Mouse (Mus musculus) midbrain, embryonic 16.5 days (tissue): ENCODE data around the gene P2ry2. TPM values are rescaled to one million over a fixed set of nuclear protein-coding genes. Genes with fewer than 3 reads are reported as not detected.
A peak's percentile ranks its signal among the peaks of the same experiment; 100 is the strongest.

Experiments used
- ATAC-seq: fragments of 200-750 bp; cut with Nextera tagmentation; 2 replicates; pipeline ENCODE4 v1.8.0; 2017; ENCODE audit warnings: moderate TSS enrichment
- H3K27ac ChIP-seq: fragments of 300-500 bp; sonication (generic); 2 replicates; pipeline ENCODE4 v1.5.1; 2014; ENCODE audit warnings: mild to moderate bottlenecking, low read length, mixed read lengths
- H3K27me3 ChIP-seq: fragments of 300-500 bp; sonication (generic); 2 replicates; pipeline ENCODE4 v1.6.1; 2014; ENCODE audit warnings: low read depth, low read length, mixed read lengths; ENCODE audit not compliant: control insufficient read depth, insufficient read depth
- H3K36me3 ChIP-seq: fragments of 300-500 bp; sonication (generic); 2 replicates; pipeline ENCODE4 v1.6.1; 2014; ENCODE audit warnings: mild to moderate bottlenecking, low read length, moderate library complexity, mixed read lengths; ENCODE audit not compliant: control insufficient read depth, insufficient read depth
- H3K4me1 ChIP-seq: fragments of 300-500 bp; sonication (generic); 2 replicates; pipeline ENCODE4 v1.6.1; 2014; ENCODE audit warnings: mild to moderate bottlenecking, low read length, mixed read lengths; ENCODE audit not compliant: control insufficient read depth, insufficient read depth
- H3K4me2 ChIP-seq: fragments of 300-500 bp; sonication (generic); 2 replicates; pipeline ENCODE4 v1.6.1; 2014; ENCODE audit warnings: mild to moderate bottlenecking, low read length, mixed read lengths
- H3K4me3 ChIP-seq: fragments of 300-500 bp; sonication (generic); 2 replicates; pipeline ENCODE4 v1.5.1; 2014; ENCODE audit warnings: low read depth, mild to moderate bottlenecking, low read length, moderate library complexity, mixed read lengths
- H3K9ac ChIP-seq: fragments of 300-500 bp; sonication (generic); 2 replicates; pipeline ENCODE4 v1.6.1; 2014; ENCODE audit warnings: low read depth, low read length, mixed read lengths
- H3K9me3 ChIP-seq: fragments of 300-500 bp; sonication (generic); replicated peaks from 2 replicates; pipeline ENCODE4 v1.6.1; 2014; ENCODE audit warnings: mild to moderate bottlenecking, low read length, mixed read lengths; ENCODE audit not compliant: control insufficient read depth, poor library complexity, severe bottlenecking
- WGBS: fragments of 180-500 bp; shearing (Covaris S2); extraction: QIAGEN DNeasy Blood & Tissue Kit; methylation state at CpG from one replicate; pipeline ENCODE4 v1.1.7; 2014; 5-methylcytosine and 5-hydroxymethylcytosine counted together
- polyA plus RNA-seq: library from polyadenylated mRNA; unstranded; fragments of >200 nt; fragmentation: Nextera tagmentation; extraction: Ambion mirVana; gene quantifications from 2 replicates; pipeline ENCODE4 v1.2.1, GENCODE M21; 2015

P2ry2 gene
- polyA plus RNA-seq, 1 experiment from 2014 or later = 0.21 TPM

GRCm38 (mm10) chr7:100966014-100966413 lies 46.7 kb downstream of the P2ry2 start:
- no peaks in the 10 kb centered on the region for H3K4me1 ChIP-seq
- no peaks in the 10 kb centered on the region for H3K9me3 ChIP-seq
- no peak for ATAC-seq
- no peak overlapping the region for H3K4me3 ChIP-seq
- no peak overlapping the region for H3K27ac ChIP-seq
- no peaks in the 10 kb centered on the region for H3K27me3 ChIP-seq
- H3K4me2 ChIP-seq = no peak overlapping the region
- no peaks in the 10 kb centered on the region for H3K36me3 ChIP-seq
- WGBS = 73% methylated on average over 7 of the region's 7 CpGs
- no peak overlapping the region for H3K9ac ChIP-seq

DNA sequence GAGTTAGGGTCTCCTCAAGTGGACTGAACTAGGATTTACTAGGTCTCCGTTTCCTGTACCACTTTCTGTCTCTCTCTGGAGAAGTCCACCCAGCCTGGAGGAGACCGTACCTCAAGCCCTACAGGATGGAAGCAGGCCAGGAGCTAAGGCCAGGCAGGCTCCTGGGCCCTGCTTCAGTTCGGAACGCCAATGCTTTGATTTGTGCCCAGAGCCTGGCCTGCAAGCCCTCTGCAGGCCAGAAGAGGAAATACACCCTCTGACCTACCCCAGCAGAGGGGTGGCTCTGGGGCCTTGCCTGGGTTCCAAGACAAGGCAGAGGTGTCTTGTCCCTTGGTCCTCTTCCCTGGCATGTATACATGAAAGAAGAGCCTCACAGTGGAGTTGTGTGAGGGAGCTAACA lies 47.6 kb downstream of the P2ry2 start:
- WGBS = 31% methylated on average over 4 of the region's 4 CpGs
- Histone ChIP-seq H3K9me3 (no peaks in the 10 kb centered on the region), H3K4me3 (no peak overlapping the region), H3K4me1 (no peaks in the 10 kb centered on the region), H3K4me2 (no peak overlapping the region), H3K9ac (no peak overlapping the region), H3K36me3 (no peaks in the 10 kb centered on the region), H3K27me3 (no peaks in the 10 kb centered on the region), H3K27ac (no peak overlapping the region)
- ATAC-seq = no peak

DNA sequence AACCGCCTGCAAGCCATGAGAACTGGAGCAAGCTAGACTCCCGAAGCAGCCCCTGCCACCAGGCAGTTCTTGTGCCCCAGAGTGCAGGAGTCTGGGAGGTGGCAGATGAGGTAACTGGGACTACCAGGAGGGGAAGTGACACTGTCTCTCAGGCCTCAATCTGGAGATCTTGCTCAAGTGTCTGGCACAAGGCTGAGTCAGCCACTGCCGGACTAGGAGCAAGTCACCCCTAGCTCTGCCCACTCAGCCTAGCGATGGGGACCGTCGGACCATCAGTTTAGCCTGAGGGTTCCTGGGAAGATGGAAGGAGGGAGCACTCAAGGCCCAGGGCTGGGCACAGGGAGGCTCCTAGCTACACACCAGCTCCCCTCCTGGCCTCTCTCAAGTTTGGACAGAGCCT lies 48.4 kb downstream of the P2ry2 start:
- no peak overlapping the region for H3K4me3 ChIP-seq
- H3K4me1 ChIP-seq = no peaks in the 10 kb centered on the region
- H3K9me3 ChIP-seq = no peaks in the 10 kb centered on the region
- H3K36me3 ChIP-seq = no peaks in the 10 kb centered on the region
- ATAC-seq = no peak
- H3K27me3 ChIP-seq = no peaks in the 10 kb centered on the region
- H3K4me2 ChIP-seq = no peak overlapping the region
- no peak overlapping the region for H3K9ac ChIP-seq
- no peak overlapping the region for H3K27ac ChIP-seq
- WGBS = 83% methylated on average over 6 of the region's 6 CpGs

DNA sequence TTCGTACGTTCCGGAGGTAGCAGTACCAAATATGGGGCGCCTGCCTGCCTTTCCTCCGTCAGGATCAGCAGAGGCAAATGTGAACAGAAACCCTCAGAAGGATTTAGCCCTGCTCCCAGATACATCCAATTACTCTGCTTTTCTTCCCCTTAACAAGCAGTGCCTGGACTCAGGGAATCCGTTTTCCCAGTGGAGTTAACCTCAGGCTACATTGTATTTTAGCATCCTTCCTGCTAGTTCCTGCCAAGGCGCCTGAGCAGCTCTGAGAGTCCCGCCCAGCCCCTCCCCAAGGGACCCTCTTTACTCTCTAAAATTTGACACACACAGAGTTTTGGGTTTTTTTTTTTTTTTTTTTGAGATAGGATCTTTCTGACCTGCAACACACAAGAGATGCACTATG lies 49.3 kb downstream of the P2ry2 start:
- Histone ChIP-seq H3K27me3 (no peaks in the 10 kb centered on the region), H3K9me3 (no peaks in the 10 kb centered on the region), H3K36me3 (no peaks in the 10 kb centered on the region), H3K4me3 (no peak overlapping the region), H3K9ac (no peak overlapping the region), H3K4me2 (no peak overlapping the region), H3K4me1 (no peaks in the 10 kb centered on the region), H3K27ac (peak overlapping the region; percentile 48; the same call in 1 of the 2 replicates)
- 51% methylated on average over 8 of the region's 8 CpGs for WGBS
- peak; percentile 17; the same call in 1 of the 2 replicates for ATAC-seq

DNA sequence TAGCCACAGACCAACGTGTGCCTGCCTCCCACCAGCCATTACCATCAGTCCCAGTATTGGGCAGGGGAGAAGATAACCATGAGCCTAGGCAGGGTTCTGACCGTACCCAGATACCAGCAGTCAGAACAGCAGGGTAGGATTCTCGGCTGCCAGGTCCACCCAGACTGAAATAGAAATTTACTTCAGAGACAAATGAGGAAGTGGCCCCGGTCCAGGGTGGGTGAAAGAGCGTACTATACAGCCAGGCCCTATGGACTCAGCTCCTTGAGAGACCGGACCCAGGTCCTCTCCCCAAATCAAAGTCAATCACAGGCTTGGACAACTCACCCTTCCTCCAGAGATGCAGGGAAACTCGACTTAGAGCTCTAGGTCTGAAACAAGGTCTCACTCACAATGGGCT lies 51.5 kb downstream of the P2ry2 start:
- Histone ChIP-seq H3K27ac (no peak overlapping the region), H3K4me1 (no peaks in the 10 kb centered on the region), H3K9me3 (no peaks in the 10 kb centered on the region), H3K36me3 (no peaks in the 10 kb centered on the region), H3K4me3 (no peak overlapping the region), H3K4me2 (no peak overlapping the region), H3K9ac (no peak overlapping the region), H3K27me3 (no peaks in the 10 kb centered on the region)
- no peak for ATAC-seq
- WGBS = 79% methylated on average over 7 of the region's 7 CpGs

- Histone ChIP-seq H3K4me2 (no peak overlapping the region), H3K9me3 (no peaks in the 10 kb centered on the region), H3K9ac (no peak overlapping the region), H3K36me3 (no peaks in the 10 kb centered on the region), H3K4me3 (no peak overlapping the region), H3K27ac (no peak overlapping the region), H3K4me1 (no peaks in the 10 kb centered on the region), H3K27me3 (no peaks in the 10 kb centered on the region)
- 80% methylated on average over 2 of the region's 2 CpGs for WGBS
- ATAC-seq = no peak
Observed at GRCm38 (mm10) chr7:100960462-100960861, 52.2 kb downstream of the P2ry2 start.

DNA sequence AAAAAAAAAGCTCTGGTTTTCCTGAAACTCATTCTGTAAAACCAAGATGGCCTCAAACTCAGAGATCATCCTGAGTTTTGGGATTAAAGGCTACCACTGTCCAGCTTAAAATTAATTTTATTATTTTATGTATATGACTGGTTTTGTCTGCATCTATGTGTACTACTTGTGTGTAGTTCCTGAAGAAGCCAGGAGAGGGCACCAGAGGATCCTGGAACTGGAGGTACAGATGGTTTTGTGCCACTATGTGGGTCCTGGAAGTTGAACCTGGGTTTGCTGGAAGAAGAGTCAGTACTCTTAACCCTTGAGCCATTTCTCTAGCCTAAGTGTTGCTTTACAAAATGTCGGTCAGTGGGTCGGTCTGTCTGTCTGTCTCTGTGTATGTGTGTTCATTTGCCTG lies 54.2 kb downstream of the P2ry2 start:
- ATAC-seq = no peak
- Histone ChIP-seq H3K27ac (no peak overlapping the region), H3K9me3 (no peaks in the 10 kb centered on the region), H3K27me3 (no peaks in the 10 kb centered on the region), H3K36me3 (no peaks in the 10 kb centered on the region), H3K4me2 (no peak overlapping the region), H3K9ac (no peak overlapping the region), H3K4me3 (no peak overlapping the region), H3K4me1 (no peaks in the 10 kb centered on the region)
- WGBS = 85% methylated on average over 2 of the region's 2 CpGs

GRCm38 (mm10) chr7:100952686-100953085 lies 60.0 kb downstream of the P2ry2 start:
- ATAC-seq = no peak
- H3K9me3 ChIP-seq = no peaks in the 10 kb centered on the region
- H3K27me3 ChIP-seq = no peaks in the 10 kb centered on the region
- 89% methylated on average over 7 of the region's 7 CpGs for WGBS
- H3K27ac ChIP-seq = no peak overlapping the region
- no peaks in the 10 kb centered on the region for H3K36me3 ChIP-seq
- no peaks in the 10 kb centered on the region for H3K4me1 ChIP-seq
- H3K4me3 ChIP-seq = no peak overlapping the region
- H3K4me2 ChIP-seq = no peak overlapping the region
- H3K9ac ChIP-seq = no peak overlapping the region

DNA sequence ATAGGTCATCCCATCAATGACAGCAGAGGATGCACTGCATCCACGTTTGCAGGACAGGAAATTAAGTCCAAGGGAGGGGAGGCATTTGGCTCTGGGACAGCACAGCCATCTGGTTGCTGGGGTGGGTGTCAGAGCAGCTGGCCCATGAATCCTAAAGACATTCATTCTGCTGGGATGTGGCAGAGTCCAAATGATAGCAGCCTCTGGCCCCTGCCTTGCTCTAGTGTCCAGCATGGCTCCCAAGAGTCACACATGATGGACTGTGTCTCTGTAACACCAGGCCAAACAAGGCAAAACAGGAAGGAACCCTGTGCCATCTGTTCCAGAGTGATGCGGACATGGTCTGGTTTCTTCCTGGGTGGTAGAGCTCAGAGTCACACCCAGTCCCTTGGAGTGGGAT lies 60.8 kb downstream of the P2ry2 start:
- Histone ChIP-seq H3K27ac (no peak overlapping the region), H3K4me3 (no peak overlapping the region), H3K4me2 (no peak overlapping the region), H3K27me3 (no peaks in the 10 kb centered on the region), H3K9ac (no peak overlapping the region), H3K9me3 (no peaks in the 10 kb centered on the region), H3K4me1 (no peaks in the 10 kb centered on the region), H3K36me3 (no peaks in the 10 kb centered on the region)
- ATAC-seq = no peak
- WGBS = 62% methylated on average over 2 of the region's 2 CpGs
